Mouse (Mus musculus): ENCODE data around the gene Scgb2a2. TPM values are rescaled to one million over a fixed set of nuclear protein-coding genes. Genes with fewer than 3 reads are reported as not detected.
"Not testable (repeated sequence)": the region's sequence is repeated elsewhere in the genome, so short reads cannot be mapped to it uniquely, and the experiment has no call there.

Gene Scgb2a2
- total and polyA plus RNA-seq, 2 experiments from 2014 or later = not detected

DNA sequence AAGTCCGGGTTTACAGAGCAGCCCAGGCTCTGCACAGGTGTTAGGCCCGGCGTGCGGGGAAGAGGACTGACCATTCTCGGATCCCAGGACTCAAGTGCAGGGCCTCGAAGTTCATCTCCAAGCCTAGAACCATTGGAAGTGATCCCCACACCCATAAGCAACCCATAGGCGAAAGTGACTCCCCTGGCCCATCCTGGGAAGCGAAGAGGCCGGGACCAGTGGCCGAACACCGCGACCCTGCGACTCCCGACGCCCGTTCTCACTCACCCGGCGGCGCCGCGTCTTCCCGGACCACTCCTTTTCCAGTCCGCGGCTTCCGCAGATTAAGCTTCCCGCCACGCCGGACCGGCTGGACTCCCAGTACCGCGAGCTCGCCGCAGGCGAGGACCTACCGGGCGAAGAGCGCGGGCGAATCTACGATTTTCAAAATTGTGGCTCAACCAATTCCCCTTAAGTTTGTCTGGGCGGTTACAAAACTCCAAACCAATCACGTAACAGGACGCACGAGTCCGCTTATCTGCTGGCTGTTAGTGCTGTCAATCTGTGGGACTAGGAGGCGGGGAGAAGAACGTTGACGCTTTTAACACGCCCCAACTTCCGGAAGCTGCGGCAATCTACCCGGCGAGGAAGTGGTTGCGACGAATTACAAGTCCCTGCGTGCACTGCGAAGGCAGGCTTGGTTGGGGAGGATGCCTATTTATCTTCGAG, 51.9 kb downstream of the Scgb2a2 start, which contains the start of gene Incenp:
Incenp (minus strand) TSS at position 480 of the 708 bp plus-strand sequence.
- WGBS = 1% methylated on average over 57 of the region's 58 CpGs
- H3K27ac ChIP-seq (ENCODE audit: low read depth, low read length) = peak within 1 kb of the TSS; percentile 82
- ATAC-seq (ENCODE audit: low FRiP score) (peak; percentile 99), DNase-seq (ENCODE audit: low spot score) (peak; percentile 98)
- H3K4me2 ChIP-seq (ENCODE audit: low read depth, low read length, poor library complexity, severe bottlenecking) = peak within 1 kb of the TSS; percentile 95
- H3K9ac ChIP-seq (replicated peaks; ENCODE audit: low read length, poor library complexity, severe bottlenecking) = peak within 1 kb of the TSS; percentile 55
- no peak for TF ChIP-seq CTCF (IDR thresholded peaks at IDR 0.05)
- peak within 1 kb of the TSS; percentile 80 for H3K4me3 ChIP-seq (ENCODE audit: low read depth, low read length)
- H3K36me3 ChIP-seq (ENCODE audit: insufficient read depth, low read length) = peaks cover 8% of the 10 kb centered on the region
- H3K9me3 ChIP-seq (ENCODE audit: low read length) = no peaks in the 10 kb centered on the region
- H3K4me1 ChIP-seq (ENCODE audit: insufficient read depth, low read length) = peaks cover 6% of the 10 kb centered on the region; the same call in 1 of the 2 replicates
- no peaks in the 10 kb centered on the region for H3K27me3 ChIP-seq (ENCODE audit: insufficient read depth, low read length)

DNA sequence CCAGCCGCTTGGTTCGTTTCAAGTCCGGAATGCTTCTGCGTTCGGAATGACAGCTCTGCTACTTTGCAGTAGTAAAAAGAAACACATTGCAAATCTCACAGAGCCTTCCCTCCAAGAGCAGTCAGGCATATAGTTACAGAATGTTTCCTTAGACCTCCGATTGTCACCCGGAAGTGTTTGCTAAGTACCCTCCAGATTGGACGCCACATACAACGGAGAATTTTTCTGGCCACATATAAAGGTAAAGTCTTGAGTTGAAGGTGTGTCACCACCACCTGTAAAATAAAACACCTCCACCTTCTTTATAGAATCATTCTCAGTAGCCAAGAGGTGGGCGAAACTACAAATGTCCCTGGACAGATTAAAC, 52.4 kb downstream of the Scgb2a2 start:
- no peak for DNase-seq (ENCODE audit: low spot score)
- H3K9me3 ChIP-seq (ENCODE audit: low read length) = no peaks in the 10 kb centered on the region
- peak; percentile 82 for ATAC-seq (ENCODE audit: low FRiP score)
- H3K27ac ChIP-seq (ENCODE audit: low read depth, low read length) = peak overlapping the region; percentile 82
- no peaks in the 10 kb centered on the region for H3K27me3 ChIP-seq (ENCODE audit: insufficient read depth, low read length)
- no peak for TF ChIP-seq CTCF (IDR thresholded peaks at IDR 0.05)
- H3K4me2 ChIP-seq (ENCODE audit: low read depth, low read length, poor library complexity, severe bottlenecking) = peak overlapping the region; percentile 49
- H3K4me3 ChIP-seq (ENCODE audit: low read depth, low read length) = peak overlapping the region; percentile 80
- H3K36me3 ChIP-seq (ENCODE audit: insufficient read depth, low read length) = peaks cover 4% of the 10 kb centered on the region
- H3K4me1 ChIP-seq (ENCODE audit: insufficient read depth, low read length) = peaks cover 6% of the 10 kb centered on the region; the same call in 1 of the 2 replicates
- WGBS = 9% methylated on average over 10 of the region's 10 CpGs
- H3K9ac ChIP-seq (replicated peaks; ENCODE audit: low read length, poor library complexity, severe bottlenecking) = peak overlapping the region; percentile 26; the same call in 1 of the 2 replicates

DNA sequence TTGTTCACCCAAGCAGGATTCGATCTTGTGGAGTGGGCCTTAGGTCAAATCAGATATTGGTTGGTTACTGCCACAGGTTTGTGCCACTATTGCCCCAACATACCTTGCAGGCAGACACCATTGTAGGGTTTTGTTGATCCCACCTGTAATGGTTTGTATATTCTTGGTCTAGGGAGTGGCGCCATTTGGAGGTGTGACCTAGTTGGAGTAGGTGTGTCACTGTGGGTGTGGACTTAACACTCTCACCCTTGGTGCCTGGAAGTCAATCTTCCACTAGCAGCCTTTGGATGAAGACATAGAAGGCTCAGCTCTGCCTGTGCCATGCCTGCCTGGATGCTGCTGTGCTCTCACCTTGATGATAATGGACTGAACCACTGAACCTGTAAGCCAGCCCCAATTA, 53.3 kb downstream of the Scgb2a2 start:
- H3K4me3 ChIP-seq (ENCODE audit: low read depth, low read length); H3K27ac ChIP-seq (ENCODE audit: low read depth, low read length); H3K4me1 ChIP-seq (ENCODE audit: insufficient read depth, low read length); H3K9ac ChIP-seq (replicated peaks; ENCODE audit: low read length, poor library complexity, severe bottlenecking); H3K36me3 ChIP-seq (ENCODE audit: insufficient read depth, low read length); H3K4me2 ChIP-seq (ENCODE audit: low read depth, low read length, poor library complexity, severe bottlenecking); ATAC-seq (ENCODE audit: low FRiP score); DNase-seq (ENCODE audit: low spot score); H3K9me3 ChIP-seq (ENCODE audit: low read length); H3K27me3 ChIP-seq (ENCODE audit: insufficient read depth, low read length): not testable (repeated sequence)
- 98% methylated on average over 2 of the region's 2 CpGs for WGBS

Small RNA genes within 50 kb of the gene (microRNA-seq; reads per million reads assigned to microRNA genes)
- gene Gm22369 (ENCODE audit: borderline number of aligned reads) = not detected

Other genes with a start within 250 kb of the Scgb2a2 start
- gene Incenp, start 52.0 kb downstream of the Scgb2a2 start, total RNA-seq (2014; rRNA removed) = 11.0 and 20.0 TPM in 2 replicates
- 13.3 and 13.8 TPM in 2 replicates for gene Incenp, start 52.0 kb downstream of the Scgb2a2 start, polyA plus RNA-seq (2015; fragmentation: Nextera tagmentation; extraction: Ambion mirVana)
- 337 and 436 TPM in 2 replicates for gene Fth1, start 133.0 kb downstream of the Scgb2a2 start, total RNA-seq (2014; rRNA removed)
- gene Fth1, start 133.0 kb downstream of the Scgb2a2 start, polyA plus RNA-seq (2015; fragmentation: Nextera tagmentation; extraction: Ambion mirVana) = 2,585 and 2,689 TPM in 2 replicates
- 2.5 and 4.1 TPM in 2 replicates for gene Best1, start 154.1 kb downstream of the Scgb2a2 start, total RNA-seq (2014; rRNA removed)
- 2.9 and 3.5 TPM in 2 replicates for gene Best1, start 154.1 kb downstream of the Scgb2a2 start, polyA plus RNA-seq (2015; fragmentation: Nextera tagmentation; extraction: Ambion mirVana)
- 20.6 and 23.3 TPM in 2 replicates for gene Rab3il1, start 154.1 kb downstream of the Scgb2a2 start, total RNA-seq (2014; rRNA removed)
- 21.7 and 23.5 TPM in 2 replicates for gene Rab3il1, start 154.1 kb downstream of the Scgb2a2 start, polyA plus RNA-seq (2015; fragmentation: Nextera tagmentation; extraction: Ambion mirVana)
- 74.6 and 92.8 TPM in 2 replicates for gene Fads3, start 194.0 kb downstream of the Scgb2a2 start, total RNA-seq (2014; rRNA removed)
- 38.8 and 39.2 TPM in 2 replicates for gene Fads3, start 194.0 kb downstream of the Scgb2a2 start, polyA plus RNA-seq (2015; fragmentation: Nextera tagmentation; extraction: Ambion mirVana)

Measured in midbrain, postnatal 0 days (tissue).